Mouse (Mus musculus) c-Kit-negative CD71-positive TER-119-positive erythroid progenitor cells, embryonic 14.5 days (primary cell): ENCODE data around the gene Gstm5.
"Not testable (repeated sequence)": the region's sequence is repeated elsewhere in the genome, so short reads cannot be mapped to it uniquely, and the experiment has no call there.

Source experiments
- DNase-seq: peaks from one replicate; pipeline ENCODE4 v3.0.0-alpha.2; 2013; ENCODE audit warnings: low read depth, low spot score

Gene Gstm5

GRCm38 (mm10) chr3:107873335-107874251 lies 22.0 kb upstream of the Gstm5 start:
- DNase-seq: no peak

DNA sequence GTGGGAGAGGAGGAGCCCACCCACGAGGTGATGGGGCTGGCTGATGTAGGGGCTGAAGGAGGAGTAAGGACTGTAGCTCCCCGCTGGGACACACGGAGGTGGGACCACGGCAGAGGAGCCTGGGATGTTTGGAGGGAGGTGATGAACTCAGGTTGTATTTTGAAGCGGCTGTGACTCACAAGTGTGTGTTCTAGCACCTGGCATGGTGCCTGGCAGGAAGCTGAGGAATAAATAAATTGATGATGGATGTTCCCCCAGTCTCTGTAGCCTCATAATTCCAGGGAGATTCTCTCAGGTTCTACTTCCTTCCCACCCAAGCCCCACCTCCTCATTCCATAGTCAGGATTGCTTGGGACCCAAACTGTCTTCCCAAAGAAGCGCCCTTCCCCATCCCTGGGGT lies 20.4 kb upstream of the Gstm5 start:
- DNase-seq: no peak

- DNase-seq: no peak
Measured at GRCm38 (mm10) chr3:107877005-107877404, 18.6 kb upstream of the Gstm5 start, which contains the start of gene Eps8l3. Gene Eps8l3 (plus strand): TSS chr3:107877229.

- no peak for DNase-seq
Measured at GRCm38 (mm10) chr3:107877747-107878736, 17.6 kb upstream of the Gstm5 start.

- no peak for DNase-seq
Measured at GRCm38 (mm10) chr3:107887674-107888495, 7.7 kb upstream of the Gstm5 start.

DNA sequence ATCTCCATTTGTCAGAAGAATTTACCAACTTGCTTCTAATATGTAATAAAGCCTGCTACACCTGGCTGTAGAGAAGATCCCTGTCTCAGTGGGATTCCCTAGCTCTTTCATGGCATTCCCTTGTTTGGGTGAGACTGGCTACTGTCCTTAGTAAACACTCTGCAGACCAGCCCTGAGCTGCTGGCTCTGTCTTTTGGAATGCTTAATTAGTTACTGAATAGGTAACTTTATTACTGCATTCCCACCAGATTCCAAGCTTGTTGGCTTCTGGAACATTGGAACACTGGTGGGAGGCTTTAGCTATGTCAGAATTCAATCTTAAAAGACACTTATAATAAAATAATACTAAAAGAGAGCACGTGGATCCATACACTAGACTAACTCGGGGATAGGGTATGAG lies 6.4 kb upstream of the Gstm5 start:
- not testable (repeated sequence) for DNase-seq

DNA sequence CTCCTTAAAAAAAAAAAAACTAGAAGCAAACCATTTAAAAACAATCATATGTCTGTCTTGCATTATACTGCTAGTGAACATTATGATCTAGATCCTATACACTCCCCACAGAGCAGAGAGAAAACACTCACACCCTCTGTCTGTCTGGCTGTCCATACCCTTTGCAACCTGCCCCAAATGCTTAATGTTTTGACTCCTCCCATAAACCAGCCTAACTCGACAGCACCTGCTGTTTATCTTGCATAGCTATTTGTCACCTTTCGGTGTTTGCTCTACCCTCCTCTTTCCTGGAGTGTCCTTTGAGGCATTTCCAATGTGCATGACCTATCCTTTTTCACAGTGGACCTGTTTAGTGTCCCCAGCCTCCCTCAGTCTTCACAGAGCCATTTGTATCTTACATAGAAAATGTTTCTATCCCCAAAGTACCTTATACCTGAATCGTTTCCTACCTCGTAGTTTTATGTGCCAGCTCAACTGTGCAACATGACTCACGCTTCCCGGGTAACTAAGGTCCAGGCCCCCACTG lies 364 bp upstream of the Gstm5 start:
- DNase-seq: no peak

GRCm38 (mm10) chr3:107898691-107899090 lies 3.1 kb downstream of the Gstm5 start:
- no peak for DNase-seq

- no peak for DNase-seq
Measured at GRCm38 (mm10) chr3:107900955-107901673, 5.5 kb downstream of the Gstm5 start.

- DNase-seq: no peak
Measured at GRCm38 (mm10) chr3:107905942-107906341, 10.3 kb downstream of the Gstm5 start.

- no peak for DNase-seq
Measured at GRCm38 (mm10) chr3:107916674-107917073, 21.1 kb downstream of the Gstm5 start.

GRCm38 (mm10) chr3:107917097-107917496 lies 21.5 kb downstream of the Gstm5 start:
- DNase-seq: no peak

- peak; percentile 41 for DNase-seq
Measured at GRCm38 (mm10) chr3:107917783-107918408, 22.3 kb downstream of the Gstm5 start.

- DNase-seq: no peak
Measured at GRCm38 (mm10) chr3:107920348-107920747, 24.7 kb downstream of the Gstm5 start.

GRCm38 (mm10) chr3:107925335-107925734 lies 29.7 kb downstream of the Gstm5 start:
- no peak for DNase-seq

DNA sequence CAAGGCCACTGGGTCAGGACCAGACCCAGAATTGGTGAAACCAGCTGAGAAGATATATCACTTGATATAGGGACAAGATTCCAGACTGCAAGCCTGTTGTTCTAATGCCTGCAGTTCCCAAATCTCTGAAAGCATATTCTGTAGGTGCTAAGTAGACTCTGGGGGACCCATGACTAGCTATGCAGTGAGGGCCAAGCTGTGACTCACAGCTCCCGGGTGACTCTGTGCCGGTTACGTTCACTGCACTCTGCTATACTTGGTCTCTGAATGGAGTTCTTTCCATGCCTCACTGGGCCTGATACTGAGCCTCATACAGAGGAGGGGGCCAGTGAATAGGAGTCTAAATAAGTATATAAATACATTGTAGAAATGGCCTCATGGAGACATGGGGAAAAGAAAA lies 32.2 kb downstream of the Gstm5 start:
- DNase-seq: no peak

- no peak for DNase-seq
Measured at GRCm38 (mm10) chr3:107928691-107929090, 33.1 kb downstream of the Gstm5 start.

- no peak for DNase-seq
Measured at GRCm38 (mm10) chr3:107929243-107929642, 33.6 kb downstream of the Gstm5 start.

DNA sequence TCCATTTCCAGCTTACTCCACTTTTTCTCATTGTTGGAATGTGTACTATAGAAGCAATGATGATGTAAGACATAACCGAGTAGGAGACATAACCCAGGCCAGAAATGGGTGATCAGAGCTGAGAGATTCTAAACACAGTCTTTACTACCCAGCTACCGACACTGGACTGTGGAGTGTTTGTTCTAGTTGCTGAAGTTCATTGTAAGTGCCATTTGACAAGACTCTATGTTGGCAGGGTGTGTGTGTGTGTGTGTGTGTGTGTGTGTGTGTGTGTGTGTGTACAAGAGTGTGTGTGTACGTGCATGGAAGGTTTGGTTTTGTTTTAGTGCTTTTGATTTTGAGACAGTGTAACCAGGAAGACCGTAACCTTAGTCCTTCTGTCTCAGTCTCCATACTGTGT lies 34.1 kb downstream of the Gstm5 start:
- DNase-seq: no peak

GRCm38 (mm10) chr3:107931134-107931533 lies 35.5 kb downstream of the Gstm5 start:
- no peak for DNase-seq
